9 mouse cellular contexts compared by ENCODE assay signal in genomic region chr3:54815292-54815691, GRCm38 (mm10). TPM values are rescaled to one million over a fixed set of nuclear protein-coding genes. Genes with fewer than 3 reads are reported as not detected.
A peak's percentile ranks its signal among the peaks of the same experiment; 100 is the strongest.
DNase-seq lines count a peak whose midpoint lies in the region; ATAC-seq and TF ChIP-seq lines count a peak whose summit lies in the region.
"Had no signal": no experiment of that assay in that cellular context is flagged by ENCODE, and none has a peak within 500 bp of the region (broad histone marks: within the 10 kb centered on the region; RNA-seq: fewer than 3 reads in every experiment).

No protein-coding gene starts in this region.

- H3K9ac ChIP-seq in forebrain, embryonic 14.5 days (ENCODE audit: low read length): no peak overlapping the region
- H3K9ac ChIP-seq: embryonic facial prominence, embryonic 12.5 days had no signal

- H3K36me3 ChIP-seq in kidney, adult 2 months (ENCODE audit: control insufficient read depth, insufficient read depth, low read length): no peaks in the 10 kb centered on the region
- H3K36me3 ChIP-seq in forebrain, embryonic 14.5 days (ENCODE audit: control insufficient read depth, insufficient read depth, low read length): no peaks in the 10 kb centered on the region
- H3K36me3 ChIP-seq: embryonic facial prominence, embryonic 12.5 days had no signal

- no peaks in the 10 kb centered on the region for H3K27me3 ChIP-seq in kidney, adult 2 months (replicated peaks; ENCODE audit: control insufficient read depth, insufficient read depth, low read length)
- no peaks in the 10 kb centered on the region for H3K27me3 ChIP-seq in forebrain, embryonic 14.5 days (replicated peaks; ENCODE audit: control insufficient read depth, insufficient read depth, low read length)
- H3K27me3 ChIP-seq: embryonic facial prominence, embryonic 12.5 days had no signal

- ATAC-seq in forebrain, embryonic 14.5 days: 0 out of 2 replicates have a peak, but pooled peaks have one; percentile 57

- H3K9me3 ChIP-seq in forebrain, embryonic 14.5 days (replicated peaks; ENCODE audit: control insufficient read depth, low read length): no peaks in the 10 kb centered on the region
- H3K9me3 ChIP-seq: embryonic facial prominence, embryonic 12.5 days had no signal

- DNase-seq in kidney, adult 2 months: peak; percentile 37
- no peak for DNase-seq in kidney, adult 11 months
- peak; percentile 73 for DNase-seq in CD4-positive, CD25-positive, alpha-beta regulatory T cell, adult 2 months (ENCODE audit: low read depth, low spot score)
- DNase-seq in NIH3T3 (ENCODE audit: low read depth): peak; percentile 80
- peak; percentile 74 for DNase-seq in forebrain, embryonic 14.5 days (ENCODE audit: low spot score)
- peak; percentile 52 to 68 for DNase-seq in layer of hippocampus, postnatal 10 days (ENCODE audit: low spot score in 2 of 2)
- DNase-seq in retina, postnatal 1 day: peak; percentile 81
- no peak for DNase-seq in urinary bladder, adult 2 months (ENCODE audit: low spot score)

- peak; percentile 69 for TF ChIP-seq CTCF in kidney, adult 2 months (conservative IDR thresholded peaks at IDR 0.05; ENCODE audit: insufficient read depth, insufficient read length, low read depth, low read length)

- no peak overlapping the region for H3K4me3 ChIP-seq in kidney, adult 2 months (ENCODE audit: insufficient read depth, low read depth, low read length)
- H3K4me3 ChIP-seq in forebrain, embryonic 14.5 days (ENCODE audit: low read depth, low read length): no peak overlapping the region
- H3K4me3 ChIP-seq: embryonic facial prominence, embryonic 12.5 days had no signal

- TF ChIP-seq POLR2A in kidney, adult 2 months (IDR thresholded peaks at IDR 0.05; ENCODE audit: low read depth, low read length): no peak

- no peak overlapping the region for H3K27ac ChIP-seq in kidney, adult 2 months (ENCODE audit: insufficient read depth, low read depth, low read length)
- no peak overlapping the region for H3K27ac ChIP-seq in forebrain, embryonic 14.5 days (ENCODE audit: low read depth, low read length)
- H3K27ac ChIP-seq: embryonic facial prominence, embryonic 12.5 days had no signal

- no peaks in the 10 kb centered on the region for H3K4me1 ChIP-seq in kidney, adult 2 months (ENCODE audit: control insufficient read depth, insufficient read depth, low read length)
- no peaks in the 10 kb centered on the region for H3K4me1 ChIP-seq in forebrain, embryonic 14.5 days (ENCODE audit: control insufficient read depth, insufficient read depth, low read length)
- H3K4me1 ChIP-seq: embryonic facial prominence, embryonic 12.5 days had no signal

- 10% methylated on average over 3 of the region's 3 CpGs for WGBS in kidney, adult 2 months
- 21% methylated on average over 3 of the region's 3 CpGs for WGBS in forebrain, embryonic 14.5 days

- no peak overlapping the region for H3K4me2 ChIP-seq in forebrain, embryonic 14.5 days (ENCODE audit: low read length)
- H3K4me2 ChIP-seq: embryonic facial prominence, embryonic 12.5 days had no signal

RNA-seq across cellular contexts. Expression of gene Rfxap, which starts 7.7 kb away (rescaled TPM):
- 13.3 and 16.7 TPM in 2 replicates for polyA plus RNA-seq in kidney, adult 2 months (2012; rRNA removed)
- polyA plus RNA-seq in forebrain, embryonic 14.5 days (2014; fragmentation: Nextera tagmentation; extraction: Ambion mirVana): 40.7 and 43.8 TPM in 2 replicates
- 10 to 100 TPM; 51.6 to 59.3 TPM for total RNA-seq in layer of hippocampus, postnatal 10 days (2021)
- 28.6 and 31.6 TPM in 2 replicates for polyA plus RNA-seq in urinary bladder, adult 2 months (2012; rRNA removed)

RNA-seq across cellular contexts. Expression of gene Smad9, which starts 59.9 kb away (rescaled TPM):
- 1.1 and 1.3 TPM in 2 replicates for polyA plus RNA-seq in kidney, adult 2 months (2012; rRNA removed)
- polyA plus RNA-seq in forebrain, embryonic 14.5 days (2014; fragmentation: Nextera tagmentation; extraction: Ambion mirVana): 0.17 and 0.30 TPM in 2 replicates
- total RNA-seq in layer of hippocampus, postnatal 10 days (2021): 1 to 10 TPM; 4.4 to 4.5 TPM
- 7.6 and 10.3 TPM in 2 replicates for polyA plus RNA-seq in urinary bladder, adult 2 months (2012; rRNA removed)

Comparison
In these comparisons a context has a peak if more than half of its experiments do, and no peak if none do; other contexts are left out.
1. DNase-seq: peak in kidney, adult 2 months (single experiment), CD4-positive, CD25-positive, alpha-beta regulatory T cell, adult 2 months (single experiment), NIH3T3 (single experiment), forebrain, embryonic 14.5 days (single experiment), layer of hippocampus, postnatal 10 days (2 of 2) and retina, postnatal 1 day (single experiment); none in kidney, adult 11 months (single experiment) and urinary bladder, adult 2 months (single experiment).